Mouse (Mus musculus) ovary, adult 18-20 months (tissue): ENCODE results near the gene Ifi205.

Experiments used
- DNase-seq: peaks from one replicate; pipeline ENCODE4 v3.0.0; 2022; ENCODE audit warnings: low spot score, mixed read lengths

The Ifi205 gene

DNA sequence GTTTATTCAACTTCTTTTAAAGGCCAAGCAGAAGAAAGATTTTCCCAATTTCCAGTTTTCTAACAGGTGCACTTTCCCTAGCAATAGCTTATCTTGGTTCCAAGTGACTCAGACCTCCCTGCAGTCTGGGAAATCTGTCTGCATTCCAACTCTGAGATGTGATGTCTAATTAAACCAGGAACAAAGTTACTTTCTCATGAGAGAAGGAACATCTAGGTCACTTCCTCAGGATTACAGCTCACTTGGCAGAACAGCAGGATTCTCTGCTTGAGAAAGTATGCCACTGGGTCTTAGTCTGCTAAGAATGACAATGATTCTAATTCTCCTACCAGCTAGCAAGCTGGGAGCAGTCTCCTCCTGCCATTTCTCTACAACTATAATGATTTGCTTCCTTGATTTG is 58.5 kb downstream of the Ifi205 start:
- no peak for DNase-seq
